Mouse (Mus musculus) ZHBTc4 (cell line): Measurements from ENCODE around the gene Kcna7.

ENCODE experiments used
- DNase-seq: peaks from one replicate; pipeline ENCODE4 v3.0.0-alpha.2; 2011; ENCODE audit warnings: low read depth, low spot score

Kcna7 gene

DNA sequence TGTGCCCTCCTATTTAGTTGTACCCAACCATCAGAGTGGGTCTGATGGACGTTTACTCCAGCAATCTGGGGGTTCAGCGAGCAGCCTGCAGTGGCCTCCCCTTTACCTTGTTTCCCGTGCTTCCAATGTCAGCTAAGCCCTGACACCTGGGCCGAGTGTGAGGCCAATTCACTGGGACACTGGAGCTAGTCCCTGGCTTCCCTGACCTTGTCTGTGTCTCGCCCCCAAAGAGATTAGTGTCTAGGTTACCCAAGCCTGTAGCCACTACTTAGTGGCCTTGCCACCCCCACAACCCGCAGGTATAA is 15.1 kb downstream of the Kcna7 start, which contains the start of gene Lhb:
Gene Lhb, plus strand, starts transcription at position 206 of the 305 bp plus-strand sequence.
- no peak for DNase-seq

DNA sequence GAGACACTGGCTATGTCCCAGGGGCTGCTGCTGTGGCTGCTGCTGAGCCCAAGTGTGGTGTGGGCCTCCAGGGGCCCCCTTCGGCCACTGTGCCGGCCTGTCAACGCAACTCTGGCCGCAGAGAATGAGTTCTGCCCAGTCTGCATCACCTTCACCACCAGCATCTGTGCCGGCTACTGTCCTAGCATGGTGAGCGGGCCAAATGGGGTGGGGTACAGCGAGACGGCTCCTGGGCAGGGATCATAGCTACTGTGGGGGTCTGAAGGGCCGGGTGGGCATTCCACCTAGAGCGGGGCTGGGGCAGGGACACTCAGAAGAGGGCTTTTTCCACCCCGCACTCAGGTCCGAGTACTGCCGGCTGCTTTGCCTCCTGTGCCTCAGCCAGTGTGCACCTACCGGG is 15.7 kb downstream of the Kcna7 start:
- no peak for DNase-seq

DNA sequence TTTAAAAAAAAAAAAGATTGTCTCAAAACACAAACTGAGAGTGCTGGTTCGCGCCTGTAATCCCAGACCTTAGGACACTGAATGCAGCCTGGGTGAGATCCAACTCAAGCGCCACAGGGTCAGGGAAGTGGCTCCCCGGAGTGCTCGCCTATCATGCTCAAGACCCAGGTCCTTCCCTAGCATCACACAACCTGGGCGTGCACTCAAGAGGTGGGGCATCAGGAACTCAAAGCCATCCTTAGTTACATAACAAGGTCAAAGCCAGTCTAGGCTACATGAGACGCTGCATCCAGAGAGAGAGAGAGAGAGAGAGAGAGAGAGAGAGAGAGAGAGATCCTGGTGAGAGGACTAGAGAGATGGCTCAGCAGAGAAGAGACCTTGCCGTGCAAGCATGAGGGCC is 21.1 kb downstream of the Kcna7 start:
- DNase-seq: no peak

DNA sequence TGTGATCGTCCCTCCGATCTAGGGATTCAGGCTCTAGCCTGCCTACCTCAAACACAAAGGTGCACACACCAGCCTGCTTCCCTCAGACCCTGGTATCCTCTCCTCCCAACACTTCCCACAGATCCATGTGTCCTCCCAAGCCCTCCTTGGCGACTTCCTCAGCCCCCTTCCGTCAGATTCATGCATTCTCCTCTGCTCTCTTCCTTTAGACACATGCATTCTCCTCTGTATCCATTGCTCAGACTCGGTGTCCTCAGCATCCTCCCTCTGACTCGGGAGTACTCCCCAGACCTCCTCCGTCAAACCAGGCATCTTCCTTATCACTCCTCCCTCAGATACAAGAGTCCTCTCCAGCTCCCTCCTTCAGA is 28.4 kb downstream of the Kcna7 start:
- no peak for DNase-seq

DNA sequence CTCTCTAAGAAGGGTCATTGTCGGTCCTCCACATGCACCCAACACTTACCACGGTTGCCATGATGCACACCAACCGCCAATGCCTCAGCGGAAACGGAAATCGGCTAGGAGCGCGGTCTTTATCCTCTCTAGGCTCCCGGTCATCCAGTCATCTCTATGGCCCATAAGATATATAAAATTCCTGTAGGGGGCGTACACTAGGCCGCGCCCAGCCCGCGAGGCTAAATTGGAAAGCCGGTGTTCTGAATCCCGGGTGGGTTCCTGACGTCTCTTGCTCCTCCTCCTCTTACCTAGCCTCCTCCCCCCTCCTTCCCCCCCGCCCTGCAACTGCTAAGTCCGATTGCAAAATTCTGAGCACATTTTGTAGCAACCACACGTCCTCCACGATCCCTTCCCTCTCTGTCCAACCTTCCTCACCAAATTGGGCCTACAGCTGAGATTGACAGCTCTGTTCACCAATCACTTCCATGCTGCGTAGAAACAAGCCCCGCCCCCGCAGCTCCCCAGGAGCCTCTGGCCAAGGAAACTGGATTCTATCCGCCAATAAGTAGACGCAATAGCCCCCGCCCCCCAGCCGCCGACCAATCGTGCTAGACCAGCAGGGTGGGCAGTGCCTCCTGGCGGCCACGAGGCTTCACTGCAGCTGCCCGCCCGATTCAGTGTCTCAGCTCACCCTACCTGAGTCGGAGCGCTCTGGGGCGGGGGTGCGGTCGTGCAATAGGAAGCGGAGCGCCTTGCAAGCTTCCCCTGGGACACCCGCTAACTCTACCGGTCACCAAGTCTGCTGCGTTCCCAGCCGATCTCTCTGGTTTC is 29.0 kb downstream of the Kcna7 start, which contains the start of gene Gys1:
Gene Gys1, plus strand, starts transcription at position 642 of the 813 bp plus-strand sequence.
- peak; percentile 100 for DNase-seq

DNA sequence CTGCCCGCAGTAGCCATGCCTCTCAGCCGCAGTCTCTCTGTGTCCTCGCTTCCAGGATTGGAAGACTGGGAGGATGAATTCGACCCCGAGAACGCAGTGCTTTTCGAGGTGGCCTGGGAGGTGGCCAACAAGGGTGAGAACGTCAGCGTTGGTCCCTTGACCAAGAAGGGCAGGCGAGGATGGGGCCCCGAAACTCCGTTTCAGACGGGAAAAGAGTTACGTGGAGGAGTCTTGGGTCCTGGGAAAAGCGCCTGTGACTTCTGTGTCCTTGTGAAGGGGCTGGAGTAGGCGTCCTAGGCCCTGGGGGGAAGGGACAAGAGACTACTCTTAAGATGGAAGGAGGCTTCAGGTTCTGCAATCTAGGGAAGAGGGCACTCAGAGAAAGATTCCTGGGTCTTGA is 29.6 kb downstream of the Kcna7 start:
- DNase-seq: no peak

DNA sequence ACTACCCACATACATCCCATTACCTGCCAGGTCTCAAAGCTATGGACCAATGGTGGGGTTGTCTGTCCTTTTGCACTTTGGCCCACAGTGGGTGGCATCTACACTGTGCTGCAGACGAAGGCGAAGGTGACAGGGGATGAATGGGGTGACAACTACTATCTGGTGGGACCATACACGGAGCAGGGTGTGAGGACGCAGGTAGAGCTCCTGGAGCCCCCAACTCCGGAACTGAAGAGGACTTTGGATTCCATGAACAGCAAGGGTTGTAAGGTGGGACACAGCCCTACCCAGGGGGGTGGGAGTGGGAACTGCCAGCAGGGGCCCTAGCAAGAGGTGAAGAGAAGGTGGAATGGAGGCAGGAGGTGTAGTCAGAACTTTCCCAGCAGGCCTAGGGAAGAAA is 31.0 kb downstream of the Kcna7 start:
- DNase-seq: no peak

DNA sequence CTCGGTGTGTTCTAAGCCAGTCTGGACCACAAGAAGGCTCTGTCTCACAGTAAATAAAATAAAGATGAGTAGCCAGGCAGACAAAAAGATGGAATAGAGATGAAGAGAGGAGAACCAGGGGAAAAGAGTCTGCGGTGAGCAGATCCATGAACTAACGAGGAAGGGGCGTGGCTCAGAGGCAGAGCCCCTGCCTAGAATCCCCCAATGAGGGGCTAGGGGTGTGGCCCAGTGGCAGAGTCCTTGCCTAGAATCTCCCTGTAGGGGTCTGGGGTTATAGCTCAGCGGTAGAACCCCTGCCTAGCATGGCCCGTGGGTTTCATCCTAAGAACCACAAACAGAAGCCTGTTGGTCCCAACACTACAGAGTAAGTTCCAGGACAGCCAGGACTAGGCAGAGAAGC is 31.6 kb downstream of the Kcna7 start:
- DNase-seq: peak; percentile 77

DNA sequence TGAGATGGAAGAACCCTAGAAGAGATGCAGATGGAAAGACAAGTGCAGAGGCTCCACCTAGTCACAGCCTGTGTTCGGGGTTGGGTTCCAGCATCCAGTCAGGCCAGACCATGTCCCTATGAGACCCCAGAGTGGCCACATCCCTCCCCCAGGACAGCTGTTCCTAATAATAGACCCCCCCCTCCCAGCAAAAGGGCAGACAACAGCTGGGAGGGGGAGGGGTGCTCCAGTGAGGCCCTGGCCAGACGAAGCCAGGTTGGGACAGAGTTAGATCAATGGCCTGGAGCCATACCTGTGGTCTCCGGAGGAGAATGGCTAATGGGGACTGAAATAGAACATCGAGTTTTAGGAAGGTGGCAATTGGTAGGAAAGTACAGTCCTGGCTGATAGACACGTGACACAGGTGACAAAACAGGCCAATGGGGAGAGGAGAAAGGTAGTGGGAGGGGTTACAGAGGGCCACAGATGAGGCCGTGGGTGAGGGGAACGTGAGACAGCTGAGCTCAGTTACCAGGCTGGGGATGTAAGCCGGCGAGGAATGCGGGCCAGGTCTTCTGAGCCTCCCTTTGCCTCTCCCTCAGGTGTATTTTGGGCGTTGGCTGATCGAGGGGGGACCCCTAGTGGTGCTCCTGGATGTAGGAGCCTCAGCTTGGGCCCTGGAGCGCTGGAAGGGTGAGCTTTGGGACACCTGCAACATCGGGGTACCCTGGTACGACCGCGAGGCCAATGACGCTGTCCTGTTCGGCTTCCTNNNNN is 32.2 kb downstream of the Kcna7 start, which contains the start of gene Ruvbl2:
Gene Ruvbl2, minus strand, starts transcription at position 576 of the 756 bp plus-strand sequence.
- peak; percentile 82 for DNase-seq

DNA sequence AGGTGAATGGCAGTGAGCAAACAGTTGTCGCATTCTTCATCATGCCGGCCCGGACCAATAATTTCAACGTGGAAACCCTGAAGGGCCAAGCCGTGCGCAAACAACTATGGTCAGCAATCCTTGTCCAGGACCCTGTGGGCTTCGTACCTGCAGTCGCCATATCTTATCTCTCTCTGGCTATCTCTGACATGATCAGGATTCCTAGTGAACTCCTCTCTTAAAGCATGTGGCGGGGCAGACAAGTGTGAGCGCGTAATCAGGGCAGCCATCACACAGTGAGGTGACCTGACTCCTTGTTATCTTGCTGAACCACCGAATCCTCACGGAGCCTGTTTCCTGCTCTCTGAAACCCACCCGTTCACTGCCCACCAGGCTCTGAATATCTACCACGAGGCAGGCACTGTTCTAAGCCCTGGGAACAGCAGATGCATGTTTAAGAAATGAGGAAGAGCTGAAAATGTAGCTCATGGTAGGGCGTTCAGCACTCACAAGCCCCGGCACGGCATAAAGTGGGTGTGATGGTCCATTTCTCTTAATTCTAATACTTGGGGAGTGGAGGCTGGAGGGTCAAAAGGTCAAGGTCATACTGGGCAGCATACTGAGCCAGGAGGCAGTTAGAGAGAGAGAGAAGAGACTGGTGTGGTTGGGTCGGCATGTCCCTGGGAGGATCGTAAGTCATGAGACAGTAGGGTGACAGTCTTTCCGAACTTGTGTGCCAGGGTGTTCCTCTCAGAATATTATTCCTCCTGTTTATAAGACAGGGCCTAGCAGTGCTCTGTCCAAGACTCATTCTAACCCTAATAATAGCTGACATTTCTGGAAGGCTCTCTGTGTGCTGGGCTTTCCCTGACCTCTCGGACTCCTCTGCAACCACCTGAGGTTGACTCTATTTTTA is 38.3 kb downstream of the Kcna7 start:
- no peak for DNase-seq

DNA sequence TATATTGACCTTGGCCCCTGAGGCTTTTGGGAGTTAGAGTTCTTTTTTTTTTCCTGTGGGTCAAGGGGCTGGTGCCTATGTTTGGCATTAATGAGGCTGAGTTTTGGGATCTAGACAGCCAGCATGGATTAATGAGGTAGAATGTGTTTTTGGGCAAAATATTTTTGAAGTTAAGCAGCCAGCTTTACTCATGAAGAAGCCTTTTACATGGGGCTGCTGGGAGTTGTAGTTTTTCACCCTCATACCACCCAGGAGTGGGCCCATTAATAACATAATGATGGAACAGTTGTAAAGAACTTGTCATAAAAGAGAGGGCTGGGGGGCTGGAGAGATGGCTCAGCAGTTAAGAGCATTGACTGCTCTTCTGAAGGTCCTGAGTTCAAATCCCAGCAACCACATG is 41.1 kb downstream of the Kcna7 start:
- DNase-seq: no peak

DNA sequence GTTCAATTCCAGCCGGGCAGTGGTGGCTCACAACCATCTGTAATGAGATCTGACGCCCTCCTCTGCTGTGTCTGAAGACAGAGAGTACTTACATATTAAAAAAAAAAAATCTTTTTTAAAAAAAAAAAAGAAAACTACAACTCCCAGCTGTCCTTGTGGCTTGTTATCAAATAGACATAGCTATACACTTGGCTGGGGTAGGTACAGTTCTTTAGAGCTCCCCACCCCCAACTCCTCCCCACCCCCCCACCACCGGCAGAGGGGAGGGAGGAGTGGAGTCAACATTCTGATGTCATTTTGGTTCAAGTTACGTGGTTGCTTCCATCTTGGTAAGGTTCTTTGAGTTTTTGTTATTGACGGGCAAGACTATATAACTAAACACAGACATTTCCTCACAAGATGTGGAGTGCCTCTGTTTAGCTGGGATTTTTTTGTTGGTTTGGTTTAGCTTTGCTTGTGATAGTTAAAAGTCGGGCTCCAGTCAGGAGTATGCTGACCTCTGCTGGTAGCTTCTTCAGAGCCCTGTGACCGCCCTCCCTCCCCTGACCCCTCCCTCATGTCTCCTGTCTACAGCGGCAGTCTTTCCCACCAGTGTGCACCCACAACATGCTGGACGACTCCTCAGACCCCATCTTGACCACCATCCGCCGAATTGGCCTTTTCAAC is 42.0 kb downstream of the Kcna7 start:
- DNase-seq: peak; percentile 68

DNA sequence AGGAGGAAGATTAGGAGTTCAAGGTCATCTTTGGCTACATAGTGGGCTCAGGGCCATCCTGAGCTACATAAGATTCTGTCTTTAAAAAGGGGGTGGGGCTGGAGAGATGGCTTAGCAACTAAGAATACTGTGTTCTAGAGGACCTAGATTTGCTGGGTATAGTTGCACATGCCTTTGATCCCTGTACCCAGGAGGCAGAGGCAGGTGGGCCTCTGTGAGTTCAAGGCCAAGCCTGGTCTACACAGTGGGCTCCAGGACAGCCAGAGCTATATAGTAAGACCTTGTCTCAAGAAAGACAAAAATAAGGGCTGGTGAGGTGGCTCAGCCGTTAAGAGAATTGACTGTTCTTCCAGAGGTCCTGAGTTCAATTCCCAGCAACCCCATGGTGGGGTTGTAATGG is 44.5 kb downstream of the Kcna7 start:
- DNase-seq: no peak

DNA sequence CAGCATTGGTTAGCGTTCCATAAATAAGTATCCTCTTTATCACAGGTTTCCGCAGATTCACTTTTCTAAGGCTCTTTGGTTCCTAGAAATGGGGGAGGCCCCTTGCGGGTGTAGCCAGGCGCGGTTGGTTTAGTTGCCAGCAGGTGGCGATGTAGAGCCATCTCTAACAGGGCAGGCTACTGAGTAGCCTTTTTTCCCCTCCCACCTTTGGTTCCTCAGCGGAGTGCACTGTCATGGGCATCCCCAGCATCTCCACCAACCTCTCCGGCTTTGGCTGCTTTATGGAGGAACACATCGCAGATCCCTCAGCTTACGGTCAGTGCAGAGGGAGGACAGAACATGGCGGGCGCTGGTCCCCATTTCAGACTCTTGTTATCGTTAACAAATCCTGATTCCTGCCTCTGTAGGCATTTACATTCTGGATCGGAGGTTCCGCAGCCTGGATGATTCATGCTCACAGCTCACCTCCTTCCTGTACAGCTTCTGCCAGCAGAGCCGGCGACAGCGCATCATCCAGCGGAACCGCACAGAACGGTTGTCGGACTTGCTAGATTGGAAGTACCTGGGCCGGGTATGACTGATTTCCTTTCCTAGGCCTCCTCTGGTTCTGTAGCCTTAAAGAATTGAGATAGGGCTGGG is 46.0 kb downstream of the Kcna7 start:
- peak; percentile 92 for DNase-seq

DNA sequence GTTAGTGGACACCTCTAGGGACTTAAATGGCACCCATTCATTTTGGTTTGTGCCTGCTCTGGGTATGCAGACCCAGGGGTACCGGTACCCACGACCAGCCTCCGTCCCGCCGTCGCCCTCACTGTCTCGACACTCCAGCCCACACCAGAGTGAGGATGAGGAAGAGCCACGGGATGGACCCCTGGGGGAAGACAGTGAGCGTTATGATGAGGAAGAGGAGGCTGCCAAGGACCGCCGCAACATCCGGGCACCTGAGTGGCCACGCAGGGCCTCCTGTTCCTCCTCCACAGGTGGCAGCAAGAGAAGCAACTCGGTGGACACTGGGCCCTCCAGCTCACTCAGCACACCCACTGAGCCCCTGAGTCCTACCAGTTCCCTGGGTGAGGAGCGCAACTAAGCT is 49.5 kb downstream of the Kcna7 start:
- DNase-seq: no peak

DNA sequence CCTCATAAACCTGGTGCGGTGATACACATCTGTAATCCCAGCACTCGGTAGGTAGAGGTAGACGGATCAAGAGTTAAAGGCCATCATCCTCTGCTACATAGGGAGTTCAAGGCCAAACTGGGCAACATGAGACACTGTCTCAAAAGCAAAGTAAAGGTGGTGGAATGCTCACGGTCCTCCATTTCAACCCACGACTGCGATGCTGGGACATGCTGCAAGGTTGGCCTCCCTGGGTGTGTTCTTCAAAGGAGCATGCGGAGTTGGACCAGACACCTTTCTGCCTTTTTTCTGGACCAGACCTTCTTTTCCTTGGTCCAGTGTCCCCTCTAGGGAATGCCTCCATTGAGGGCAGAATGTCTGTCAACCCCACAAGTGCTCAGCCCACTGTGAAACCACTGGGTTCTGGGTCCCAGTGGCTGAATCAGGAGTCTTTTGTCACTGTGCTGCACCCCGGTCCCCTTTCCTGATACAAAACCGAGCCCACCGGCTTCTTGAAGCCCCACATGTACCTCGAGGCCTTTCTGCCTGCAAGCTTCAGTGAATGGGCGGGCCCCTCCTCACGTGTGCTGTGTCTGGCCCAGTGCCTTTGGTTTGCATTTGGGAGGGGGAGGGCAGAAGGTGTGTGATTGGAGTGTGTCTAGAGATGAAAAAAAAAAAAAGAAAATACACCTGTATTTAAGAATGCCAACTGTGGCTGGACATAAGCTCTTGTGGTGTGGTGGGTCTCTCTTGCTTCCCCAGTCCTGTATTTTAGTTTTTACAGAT is 50.7 kb downstream of the Kcna7 start:
- DNase-seq: peak; percentile 81

DNA sequence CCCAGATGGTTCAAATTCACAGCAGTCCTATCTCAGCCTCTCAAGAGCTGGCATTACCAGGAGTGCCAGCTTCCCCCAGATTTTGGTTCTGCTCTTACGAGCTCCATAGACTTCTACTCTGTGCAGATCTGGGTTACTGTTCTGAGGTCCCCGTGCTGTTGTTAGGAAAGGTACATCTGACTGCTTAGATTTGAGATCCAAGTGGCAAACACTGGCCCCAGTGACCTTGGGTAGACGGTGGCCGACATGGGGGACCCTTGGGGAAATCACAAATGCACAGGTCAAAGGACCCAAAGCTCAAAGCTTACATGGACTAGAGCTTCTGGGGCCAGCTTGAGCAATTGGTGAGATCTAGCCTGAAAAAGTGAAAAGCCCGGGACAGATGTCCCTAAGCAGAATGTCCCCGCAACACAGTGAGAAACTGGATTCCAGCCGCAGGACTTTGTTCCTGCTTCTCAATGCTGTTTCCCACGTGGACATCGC is 51.3 kb downstream of the Kcna7 start:
- peak; percentile 76 for DNase-seq

DNA sequence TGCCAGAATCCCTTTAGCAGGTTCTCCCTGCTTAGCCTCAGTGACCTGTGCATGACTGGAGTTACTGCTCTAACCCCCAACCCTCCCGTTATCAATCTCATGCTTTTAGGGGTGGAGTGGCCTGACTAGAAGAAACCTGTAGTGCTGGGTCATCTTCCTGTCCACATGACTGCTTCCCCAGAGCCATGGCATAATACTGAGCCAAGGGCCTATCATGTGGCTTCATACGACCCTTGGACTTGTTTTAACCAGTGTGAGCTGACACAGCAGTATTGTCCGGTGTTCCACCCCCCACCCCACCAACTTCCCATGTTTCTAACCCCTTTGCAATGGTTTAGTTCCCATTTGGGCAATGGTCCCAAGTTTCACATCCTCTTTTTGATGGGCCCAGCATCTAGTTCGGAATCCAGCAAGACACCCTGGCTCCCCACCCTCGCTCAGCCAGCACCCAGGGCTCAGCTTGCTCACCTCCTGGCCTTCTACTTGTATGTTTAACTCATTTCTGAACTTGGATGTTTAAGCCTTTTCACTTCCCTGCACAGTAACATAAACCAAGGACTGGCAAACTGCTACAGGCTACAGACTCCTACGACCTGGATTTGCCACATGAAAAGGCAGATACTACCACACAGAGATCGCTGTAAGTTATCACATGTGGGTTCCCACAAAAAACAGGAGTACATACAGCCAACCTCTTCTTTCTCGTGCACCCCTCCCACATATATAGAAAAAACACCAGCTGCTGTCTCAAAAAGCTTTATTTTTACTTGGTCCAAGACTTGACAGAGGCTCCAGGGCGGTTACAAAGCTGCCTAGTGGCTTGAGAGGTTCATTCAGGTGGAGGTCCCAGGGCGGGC is 52.0 kb downstream of the Kcna7 start:
- DNase-seq: peak; percentile 84
